Mouse (Mus musculus) spleen, adult 12 weeks (tissue): ENCODE data around the gene Gm15737.

Experiments used
- DNase-seq: peaks from one replicate; pipeline ENCODE4 v3.0.0; 2022; ENCODE audit warnings: low spot score

Gm15737 gene

GRCm38 (mm10) chr6:92875340-92875739 is 6.2 kb downstream of the Gm15737 start:
- DNase-seq, result no peak

GRCm38 (mm10) chr6:92876121-92876520 is 7.0 kb downstream of the Gm15737 start:
- DNase-seq, result no peak

- no peak for DNase-seq
These were observed 8.1 kb downstream of the Gm15737 start for GRCm38 (mm10) chr6:92877236-92877635.

- DNase-seq, result no peak
These were observed 9.6 kb downstream of the Gm15737 start for GRCm38 (mm10) chr6:92878771-92879170.

GRCm38 (mm10) chr6:92879700-92880265 is 10.6 kb downstream of the Gm15737 start:
- no peak for DNase-seq

- DNase-seq, result no peak
These were observed 13.3 kb downstream of the Gm15737 start for GRCm38 (mm10) chr6:92882446-92882845.

- DNase-seq, result no peak
These were observed 14.2 kb downstream of the Gm15737 start for GRCm38 (mm10) chr6:92883131-92883900.

- no peak for DNase-seq
These were observed 22.4 kb downstream of the Gm15737 start for GRCm38 (mm10) chr6:92891535-92891934.

GRCm38 (mm10) chr6:92904037-92904436 is 34.9 kb downstream of the Gm15737 start:
- no peak for DNase-seq

GRCm38 (mm10) chr6:92904491-92904890 is 35.3 kb downstream of the Gm15737 start:
- no peak for DNase-seq

GRCm38 (mm10) chr6:92905922-92906321 is 36.8 kb downstream of the Gm15737 start:
- no peak for DNase-seq

GRCm38 (mm10) chr6:92909361-92909760 is 40.2 kb downstream of the Gm15737 start:
- no peak for DNase-seq

GRCm38 (mm10) chr6:92910611-92911010 is 41.5 kb downstream of the Gm15737 start:
- no peak for DNase-seq

- DNase-seq, result no peak
These were observed 52.0 kb downstream of the Gm15737 start for GRCm38 (mm10) chr6:92920938-92921689.

GRCm38 (mm10) chr6:92921843-92922242 is 52.7 kb downstream of the Gm15737 start:
- no peak for DNase-seq

- DNase-seq, result no peak
These were observed 55.4 kb downstream of the Gm15737 start for GRCm38 (mm10) chr6:92924536-92924935.

- DNase-seq, result no peak
These were observed 59.1 kb downstream of the Gm15737 start for GRCm38 (mm10) chr6:92928261-92928660.
